Mouse (Mus musculus): ENCODE results near the gene Nme9.

Nme9 gene

GRCm38 (mm10) chr9:99451161-99451560, at the start of gene Nme9:
Gene Nme9, plus strand, starts transcription at chr9:99451475.
- DNase-seq (ENCODE audit: low spot score in 2 of 2) = no peak

GRCm38 (mm10) chr9:99409280-99409679, 42.0 kb upstream of the Nme9 start:
- no peak for DNase-seq (ENCODE audit: low spot score in 2 of 2)

- no peak for DNase-seq (ENCODE audit: low spot score in 2 of 2)
These were observed 40.2 kb upstream of the Nme9 start for GRCm38 (mm10) chr9:99411093-99411492.

- DNase-seq (ENCODE audit: low spot score in 2 of 2) = no peak
These were observed 39.5 kb upstream of the Nme9 start for GRCm38 (mm10) chr9:99411785-99412184.

- no peak for DNase-seq (ENCODE audit: low spot score in 2 of 2)
These were observed 34.5 kb upstream of the Nme9 start for GRCm38 (mm10) chr9:99416809-99417208.

- DNase-seq (ENCODE audit: low spot score in 2 of 2) = no peak
These were observed 33.9 kb upstream of the Nme9 start for GRCm38 (mm10) chr9:99417288-99417846.

- peak in 1 of 2 experiments; percentile 12 for DNase-seq (ENCODE audit: low spot score in 2 of 2)
These were observed 32.9 kb upstream of the Nme9 start for GRCm38 (mm10) chr9:99418377-99418776.

- no peak for DNase-seq (ENCODE audit: low spot score in 2 of 2)
These were observed 31.1 kb upstream of the Nme9 start for GRCm38 (mm10) chr9:99419951-99420701.

- no peak for DNase-seq (ENCODE audit: low spot score in 2 of 2)
These were observed 29.4 kb upstream of the Nme9 start for GRCm38 (mm10) chr9:99421914-99422313.

- no peak for DNase-seq (ENCODE audit: low spot score in 2 of 2)
These were observed 27.3 kb upstream of the Nme9 start for GRCm38 (mm10) chr9:99423692-99424573.

GRCm38 (mm10) chr9:99424574-99424863, 26.8 kb upstream of the Nme9 start:
- no peak for DNase-seq (ENCODE audit: low spot score in 2 of 2)

- no peak for DNase-seq (ENCODE audit: low spot score in 2 of 2)
These were observed 26.0 kb upstream of the Nme9 start for GRCm38 (mm10) chr9:99425262-99425661.

- DNase-seq (ENCODE audit: low spot score in 2 of 2) = no peak
These were observed 22.5 kb upstream of the Nme9 start for GRCm38 (mm10) chr9:99428601-99429331.

GRCm38 (mm10) chr9:99429845-99430244, 21.4 kb upstream of the Nme9 start:
- DNase-seq (ENCODE audit: low spot score in 2 of 2) = no peak

- no peak for DNase-seq (ENCODE audit: low spot score in 2 of 2)
These were observed 20.5 kb upstream of the Nme9 start for GRCm38 (mm10) chr9:99430806-99431205.

GRCm38 (mm10) chr9:99431346-99431745, 19.9 kb upstream of the Nme9 start:
- no peak for DNase-seq (ENCODE audit: low spot score in 2 of 2)

GRCm38 (mm10) chr9:99431963-99432362, 19.3 kb upstream of the Nme9 start:
- DNase-seq (ENCODE audit: low spot score in 2 of 2) = no peak

- DNase-seq (ENCODE audit: low spot score in 2 of 2) = no peak
These were observed 18.8 kb upstream of the Nme9 start for GRCm38 (mm10) chr9:99432478-99432877.

- no peak for DNase-seq (ENCODE audit: low spot score in 2 of 2)
These were observed 16.2 kb upstream of the Nme9 start for GRCm38 (mm10) chr9:99434892-99435618.

GRCm38 (mm10) chr9:99435619-99436181, 15.6 kb upstream of the Nme9 start:
- DNase-seq (ENCODE audit: low spot score in 2 of 2) = peak in 1 of 2 experiments; percentile 34

Measured in heart, adult 9 months (tissue).